Mouse (Mus musculus) T-helper 2 cell (primary cell): ENCODE measurements around the gene Plin5.

Experiments used
- in situ Hi-C: fragments of 300-600 bp; cut with MboI, MseI; formaldehyde crosslinking; loops from one replicate; pipeline ENCODE4 v1.15.1; 2025; ENCODE audit warnings: high pct_unique_total_duplicates

Plin5 gene

GRCm38 (mm10) chr17:56133457-56134363 lies 16.3 kb upstream of the Plin5 start:
- in situ Hi-C loops: loop anchor here (5.0 kb wide), 1 partner anchor 124 kb away; the partner anchor contains the start of gene Fem1a

GRCm38 (mm10) chr17:56132661-56133060 lies 15.3 kb upstream of the Plin5 start:
- in situ Hi-C loops: loop anchor here (5.0 kb wide), 1 partner anchor 125 kb away; the partner anchor contains the start of gene Fem1a

DNA sequence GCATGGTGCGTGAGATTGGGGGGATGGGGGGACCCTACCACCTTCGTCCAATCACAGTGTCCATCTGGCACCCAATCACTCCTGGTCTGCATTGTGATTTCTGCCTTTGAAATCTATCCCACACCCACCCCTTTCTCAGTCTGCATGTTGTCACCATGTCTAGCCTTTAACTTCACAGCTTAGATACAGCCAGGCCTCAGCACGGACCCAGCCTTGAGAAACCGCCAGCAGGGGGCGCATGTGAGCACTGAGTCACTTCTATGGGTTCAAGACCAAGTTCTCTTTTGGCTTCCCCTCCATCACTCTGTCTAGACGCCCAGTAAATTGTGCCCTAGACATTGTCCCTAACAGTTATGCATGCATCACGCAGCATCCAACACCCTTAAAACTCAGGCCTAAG lies 14.4 kb upstream of the Plin5 start:
- in situ Hi-C loops: loop anchor here (5.0 kb wide), 1 partner anchor 125 kb away; the partner anchor contains the start of gene Fem1a

DNA sequence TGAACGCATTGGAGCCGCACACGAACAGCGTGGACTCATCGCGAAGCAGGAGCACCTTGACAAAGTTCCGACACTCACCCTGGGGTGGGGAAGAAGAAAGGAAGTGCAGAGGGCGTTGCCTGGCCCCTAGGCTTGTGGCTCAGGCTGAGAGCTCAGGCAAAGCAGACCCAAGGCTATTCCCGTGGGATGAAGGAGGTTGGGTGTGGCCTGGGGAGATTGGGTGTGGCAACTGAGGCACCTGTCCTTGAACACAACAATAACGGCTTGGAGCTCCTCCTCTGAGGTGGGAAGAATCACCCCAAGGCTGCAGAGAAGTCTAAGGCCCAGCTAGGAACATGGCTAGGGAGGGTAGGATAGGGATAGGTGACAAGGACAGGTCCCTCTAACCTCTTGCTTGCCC lies 13.7 kb upstream of the Plin5 start:
- in situ Hi-C loops: loop anchor here (5.0 kb wide), 1 partner anchor 126 kb away; the partner anchor contains the start of gene Fem1a

DNA sequence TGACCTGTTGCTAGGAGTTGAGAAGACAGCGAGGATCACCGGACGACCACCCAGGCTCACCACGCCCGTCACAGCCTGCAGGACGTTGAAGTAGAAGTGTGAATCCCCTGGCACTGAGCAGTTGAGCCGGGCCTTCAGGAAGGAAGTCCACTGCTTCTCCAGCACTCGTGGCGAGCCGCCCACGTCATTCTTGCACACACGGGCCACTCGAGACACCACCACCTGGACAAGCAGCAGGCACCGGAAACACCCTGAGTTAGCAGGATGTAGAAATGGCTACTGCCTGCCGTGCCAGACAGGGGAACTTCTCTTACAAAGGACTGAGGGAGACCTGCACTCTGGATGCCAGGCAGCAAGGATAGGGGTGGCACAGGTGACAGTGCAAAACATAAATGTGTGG lies 10.8 kb upstream of the Plin5 start:
- in situ Hi-C loops: no loop called here

GRCm38 (mm10) chr17:56126175-56126574 lies 8.8 kb upstream of the Plin5 start:
- in situ Hi-C loops: no loop called here

DNA sequence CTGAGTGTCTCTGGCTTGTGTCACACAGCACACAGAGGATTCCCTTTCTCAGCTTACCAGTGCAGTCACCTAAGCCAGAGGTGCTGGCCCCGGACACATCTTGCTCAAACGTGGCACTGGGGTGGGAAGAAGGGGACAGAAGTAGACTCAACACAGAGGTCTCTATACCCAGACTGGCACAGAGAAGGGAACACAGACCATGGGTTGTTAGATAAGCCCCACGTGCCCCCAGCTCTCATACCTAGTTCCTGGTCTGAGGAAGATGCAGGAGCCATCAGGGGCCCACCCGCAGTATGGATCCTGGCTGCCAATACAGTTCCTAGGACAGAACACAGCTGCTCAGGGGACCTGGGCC lies 7.9 kb upstream of the Plin5 start:
- in situ Hi-C loops: no loop called here

DNA sequence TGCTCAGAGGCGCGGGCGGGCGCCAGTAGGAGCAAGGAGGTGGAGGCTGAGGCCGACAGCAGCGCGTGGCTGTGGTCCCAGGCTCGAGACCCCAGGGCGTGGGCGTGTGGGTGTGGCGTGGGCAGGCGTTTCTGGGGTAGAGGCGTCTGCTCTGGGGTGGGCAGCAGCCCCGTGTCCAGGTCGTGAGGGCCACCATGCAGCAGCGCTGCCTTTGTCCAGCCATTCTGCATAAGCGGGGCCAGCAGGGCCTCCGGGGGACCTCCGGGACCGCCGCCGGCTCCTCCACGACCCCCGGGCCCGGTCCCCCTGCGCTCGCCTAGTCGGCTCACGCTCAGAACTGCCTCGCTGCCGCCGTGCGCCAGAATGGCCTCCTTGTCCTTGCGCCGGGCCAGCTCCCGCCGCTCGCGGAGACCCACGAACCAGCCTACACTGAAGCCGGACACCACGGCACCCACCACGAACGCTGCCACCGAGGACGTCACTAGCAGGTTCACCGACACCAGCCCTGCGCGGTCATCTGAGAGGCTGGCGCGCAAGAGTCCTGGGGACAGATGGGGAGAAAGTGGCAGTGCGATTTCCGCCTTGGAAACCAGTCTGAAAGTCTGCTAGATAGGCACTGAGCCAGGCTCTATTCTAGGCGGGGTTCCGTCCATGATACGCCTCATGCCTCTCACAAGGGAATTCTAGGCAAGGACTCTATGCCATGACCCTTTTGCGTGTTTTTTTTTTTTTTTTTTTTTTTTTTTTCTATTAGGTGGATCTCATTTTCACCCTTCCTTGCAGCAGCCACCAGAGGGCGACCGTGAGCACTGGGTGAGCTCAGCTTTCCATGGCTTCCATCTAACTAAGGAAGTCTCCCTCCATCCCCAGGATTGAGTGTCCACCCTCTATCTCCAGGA lies 7.2 kb upstream of the Plin5 start:
- in situ Hi-C loops: no loop called here

DNA sequence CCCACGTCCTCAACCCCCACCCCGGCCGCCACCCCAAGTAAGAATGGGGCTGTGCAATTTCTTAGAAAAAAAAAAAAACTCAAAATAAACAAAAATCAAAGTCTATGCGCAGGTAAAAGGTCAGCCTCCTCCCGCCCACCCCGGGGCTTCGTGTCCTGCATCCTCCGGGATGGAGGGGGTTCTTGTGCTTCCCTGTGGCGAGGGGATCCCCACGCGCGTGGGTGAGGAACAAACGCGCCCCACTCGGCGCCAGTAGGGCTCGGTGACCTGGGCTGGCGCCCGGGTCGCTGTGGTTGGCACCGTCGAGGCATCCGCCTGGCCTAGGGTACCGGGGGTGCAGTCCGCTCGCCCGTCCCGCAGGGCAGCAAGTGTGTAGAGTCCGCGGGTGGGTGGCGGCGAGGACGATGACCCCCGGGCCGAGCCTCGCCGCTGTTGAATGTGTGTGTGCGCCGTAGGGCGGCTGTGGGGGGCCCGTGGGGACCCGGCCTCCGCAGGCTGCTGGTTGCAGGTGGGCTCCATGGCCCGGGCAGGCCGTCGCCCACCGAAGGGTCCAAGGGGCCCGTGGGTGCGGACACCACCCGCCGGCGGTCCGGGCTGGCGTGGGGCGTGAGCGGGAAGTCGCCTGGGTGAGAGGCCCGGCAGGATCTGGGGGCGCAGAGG lies 6.4 kb upstream of the Plin5 start:
- in situ Hi-C loops: no loop called here

- in situ Hi-C loops: no loop called here
These were observed 5.8 kb upstream of the Plin5 start for GRCm38 (mm10) chr17:56123161-56123560.

- in situ Hi-C loops: no loop called here
These were observed 4.4 kb upstream of the Plin5 start, which contains the start of gene Lrg1 for GRCm38 (mm10) chr17:56121826-56122225. TSS of gene Lrg1 (minus strand) at chr17:56122001.

DNA sequence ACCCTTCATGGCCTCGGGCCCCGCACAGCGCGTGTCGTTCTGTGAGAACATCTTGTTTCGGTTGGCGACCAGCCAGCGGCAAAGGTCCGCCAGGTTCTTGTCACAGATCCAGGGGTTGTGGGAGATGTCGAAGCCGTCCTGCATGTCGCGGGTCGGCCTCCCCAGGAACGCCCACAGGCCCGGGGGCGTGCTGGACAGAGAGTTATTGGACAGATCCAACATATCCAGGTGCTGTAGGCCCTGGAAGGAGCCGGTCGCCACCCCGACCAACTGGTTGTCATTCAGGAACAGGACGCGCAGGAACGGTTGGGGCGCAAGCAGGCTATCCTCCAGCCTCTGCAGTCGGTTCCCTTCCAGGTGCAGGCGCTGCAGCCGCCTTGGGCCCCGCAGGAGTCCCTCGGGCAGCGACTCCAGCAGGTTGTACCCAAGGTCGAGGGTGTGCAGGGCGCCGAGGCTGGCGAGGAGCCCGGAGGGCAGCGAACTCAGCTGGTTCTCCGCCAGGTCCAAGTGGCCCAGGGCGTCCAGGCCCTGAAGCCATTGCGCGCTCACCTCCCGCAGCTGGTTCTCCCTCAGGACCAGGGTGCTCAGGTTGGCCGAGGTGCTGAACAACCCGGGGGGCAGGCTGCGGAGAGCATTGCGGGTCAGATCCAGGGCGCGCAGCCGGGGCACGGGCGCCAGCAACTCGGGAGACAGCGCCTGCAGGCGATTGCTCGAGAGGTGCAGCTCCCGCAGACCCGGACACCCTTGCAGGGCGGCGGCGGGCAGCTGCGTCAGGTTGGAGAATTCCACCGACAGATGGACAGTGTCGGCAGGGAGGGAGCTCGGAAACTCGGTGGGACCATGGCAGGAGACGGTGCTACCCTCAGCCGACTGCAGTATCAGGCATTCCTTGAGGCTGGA lies 2.8 kb upstream of the Plin5 start:
- in situ Hi-C loops: no loop called here

DNA sequence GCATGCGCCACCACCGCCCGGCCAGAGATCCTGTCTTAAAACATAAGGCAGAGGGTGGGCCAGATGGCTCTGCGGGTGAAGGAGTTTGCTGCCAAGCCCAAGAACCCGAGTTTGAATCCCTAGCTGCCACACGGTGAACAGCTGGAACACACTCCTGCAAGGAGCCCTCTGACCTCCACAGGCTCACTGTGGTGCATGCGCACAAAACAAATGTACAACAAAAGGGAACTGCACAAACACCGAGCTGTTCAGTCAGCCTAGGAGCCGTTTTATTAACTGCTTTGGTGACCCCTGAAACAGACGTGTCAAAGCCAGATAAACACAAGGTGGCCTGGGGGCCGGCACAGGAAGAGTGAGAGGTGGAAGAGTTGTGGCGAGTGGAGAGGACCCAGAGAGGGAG lies 2.0 kb upstream of the Plin5 start:
- in situ Hi-C loops: no loop called here

- in situ Hi-C loops: no loop called here
These were observed 1.2 kb downstream of the Plin5 start for GRCm38 (mm10) chr17:56116193-56116592.

DNA sequence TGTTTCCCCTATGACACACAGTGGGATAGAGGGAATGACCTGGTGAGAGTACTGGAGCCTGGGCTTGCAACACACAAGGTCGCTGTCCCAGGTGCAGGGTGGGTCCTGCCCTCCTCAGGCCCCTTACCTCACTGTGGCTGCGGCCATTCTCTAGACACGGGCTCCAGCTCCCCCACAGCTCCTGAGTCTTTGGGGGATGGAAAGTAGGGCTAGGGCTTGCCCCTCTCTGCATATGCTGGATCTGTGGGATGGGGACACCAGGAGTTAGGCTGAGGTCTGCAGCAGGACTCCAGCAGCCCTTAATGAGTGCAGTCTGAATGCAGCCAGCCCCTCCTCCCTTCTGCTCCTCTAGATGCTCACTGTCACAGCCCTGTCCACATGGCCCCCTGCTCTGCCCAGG lies 4.7 kb downstream of the Plin5 start:
- in situ Hi-C loops: no loop called here

GRCm38 (mm10) chr17:56111864-56112263 lies 5.5 kb downstream of the Plin5 start:
- in situ Hi-C loops: no loop called here

DNA sequence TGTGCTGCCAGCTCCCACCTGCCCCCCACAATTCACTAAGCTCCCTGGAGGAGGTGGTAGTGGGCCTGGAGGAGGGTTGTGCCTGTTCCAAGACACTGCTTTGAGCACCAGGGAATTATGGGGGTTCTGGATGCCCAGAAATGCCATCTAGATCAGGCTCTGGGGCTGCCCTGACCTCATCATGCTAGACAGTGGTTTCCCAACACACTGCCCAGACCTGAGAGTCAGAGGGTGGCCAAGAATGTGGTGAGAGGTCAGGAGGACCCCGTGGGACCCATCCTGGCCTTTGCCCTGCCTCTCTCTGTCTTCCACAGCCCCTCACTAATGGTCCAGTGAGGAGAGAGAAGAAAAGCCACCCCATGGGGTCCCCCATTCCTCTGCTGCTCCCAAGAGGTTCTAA lies 6.4 kb downstream of the Plin5 start:
- in situ Hi-C loops: no loop called here

GRCm38 (mm10) chr17:56110571-56110970 lies 6.8 kb downstream of the Plin5 start:
- in situ Hi-C loops: no loop called here

GRCm38 (mm10) chr17:56109219-56110051 lies 8.0 kb downstream of the Plin5 start, which contains the start of gene Plin4:
TSS of gene Plin4 (minus strand) at chr17:56109803.
- in situ Hi-C loops: loop anchor here (10.0 kb wide), 1 partner anchor 275 kb away; no protein-coding TSS in a partner anchor
